Mouse (Mus musculus) 3T3-L1 (cell line): ENCODE results near the gene Kbtbd2.

Source experiments
- DNase-seq: peaks from one replicate; pipeline ENCODE4 v3.0.0-alpha.2; 2015; ENCODE audit warnings: low read depth, low spot score

Kbtbd2 gene

GRCm38 (mm10) chr6:56797311-56798151 lies at the start of gene Kbtbd2:
Gene Kbtbd2 (minus strand): TSS chr6:56797813.
- DNase-seq, result peak; percentile 96

- DNase-seq, result no peak
Observed at GRCm38 (mm10) chr6:56844365-56844764, 46.8 kb upstream of the Kbtbd2 start.

GRCm38 (mm10) chr6:56843229-56843628 lies 45.6 kb upstream of the Kbtbd2 start:
- DNase-seq, result no peak

GRCm38 (mm10) chr6:56837621-56838020 lies 40.0 kb upstream of the Kbtbd2 start:
- DNase-seq, result peak; percentile 66

- DNase-seq, result no peak
Observed at GRCm38 (mm10) chr6:56837166-56837565, 39.6 kb upstream of the Kbtbd2 start.

- no peak for DNase-seq
Observed at GRCm38 (mm10) chr6:56835532-56835931, 37.9 kb upstream of the Kbtbd2 start.

GRCm38 (mm10) chr6:56834769-56835168 lies 37.2 kb upstream of the Kbtbd2 start:
- DNase-seq, result peak; percentile 56

- DNase-seq, result peak; percentile 52
Observed at GRCm38 (mm10) chr6:56832830-56833229, 35.2 kb upstream of the Kbtbd2 start.

GRCm38 (mm10) chr6:56832407-56832796 lies 34.8 kb upstream of the Kbtbd2 start:
- peak; percentile 48 for DNase-seq

GRCm38 (mm10) chr6:56831697-56832406 lies 34.2 kb upstream of the Kbtbd2 start, which contains the start of gene Fkbp9:
Gene Fkbp9 (plus strand): TSS chr6:56832059.
- peak; percentile 93 for DNase-seq

GRCm38 (mm10) chr6:56825657-56826056 lies 28.0 kb upstream of the Kbtbd2 start:
- no peak for DNase-seq

- no peak for DNase-seq
Observed at GRCm38 (mm10) chr6:56819124-56819487, 21.5 kb upstream of the Kbtbd2 start.

- DNase-seq, result no peak
Observed at GRCm38 (mm10) chr6:56818436-56819123, 21.0 kb upstream of the Kbtbd2 start.

GRCm38 (mm10) chr6:56813332-56813731 lies 15.7 kb upstream of the Kbtbd2 start:
- peak; percentile 69 for DNase-seq

GRCm38 (mm10) chr6:56808656-56809055 lies 11.0 kb upstream of the Kbtbd2 start:
- DNase-seq, result peak; percentile 85

GRCm38 (mm10) chr6:56806195-56806594 lies 8.6 kb upstream of the Kbtbd2 start:
- no peak for DNase-seq

- no peak for DNase-seq
Observed at GRCm38 (mm10) chr6:56805026-56805425, 7.4 kb upstream of the Kbtbd2 start.

- DNase-seq, result peak; percentile 62
Observed at GRCm38 (mm10) chr6:56798152-56798465, 496 bp upstream of the Kbtbd2 start.

- peak; percentile 73 for DNase-seq
Observed at GRCm38 (mm10) chr6:56796668-56797141, 908 bp downstream of the Kbtbd2 start.

GRCm38 (mm10) chr6:56796232-56796631 lies 1.4 kb downstream of the Kbtbd2 start:
- DNase-seq, result no peak

- no peak for DNase-seq
Observed at GRCm38 (mm10) chr6:56794834-56795233, 2.8 kb downstream of the Kbtbd2 start.

- no peak for DNase-seq
Observed at GRCm38 (mm10) chr6:56789336-56789735, 8.3 kb downstream of the Kbtbd2 start.
